Mouse (Mus musculus) midbrain, embryonic 12.5 days (tissue): ENCODE results near the gene Srpk3. TPM values are rescaled to one million over a fixed set of nuclear protein-coding genes. Genes with fewer than 3 reads are reported as not detected.

ENCODE experiments used
- ATAC-seq: fragments of 200-750 bp; cut with Nextera tagmentation; 2 replicates; pipeline ENCODE4 v1.8.0; 2017; ENCODE audit warnings: low read depth, moderate TSS enrichment, moderate library complexity; ENCODE audit not compliant: low FRiP score
- H3K27ac ChIP-seq: fragments of 300-500 bp; sonication (generic); replicated peaks from 2 replicates; pipeline ENCODE4 v1.5.1; 2016; ENCODE audit warnings: mild to moderate bottlenecking
- H3K27me3 ChIP-seq: fragments of 300-500 bp; sonication (generic); 2 replicates; pipeline ENCODE4 v1.6.1; 2016; ENCODE audit warnings: mild to moderate bottlenecking
- H3K36me3 ChIP-seq: fragments of 300-500 bp; sonication (generic); 2 replicates; pipeline ENCODE4 v1.6.1; 2016
- H3K4me1 ChIP-seq: fragments of 300-500 bp; sonication (generic); 2 replicates; pipeline ENCODE4 v1.6.1; 2016
- H3K4me2 ChIP-seq: fragments of 300-500 bp; sonication (generic); replicated peaks from 2 replicates; pipeline ENCODE4 v1.6.1; 2016; ENCODE audit warnings: mild to moderate bottlenecking, moderate library complexity
- H3K4me3 ChIP-seq: fragments of 300-500 bp; sonication (generic); 2 replicates; pipeline ENCODE4 v1.5.1; 2016; ENCODE audit warnings: mild to moderate bottlenecking
- H3K9ac ChIP-seq: fragments of 300-500 bp; sonication (generic); replicated peaks from 2 replicates; pipeline ENCODE4 v1.6.1; 2016; ENCODE audit warnings: mild to moderate bottlenecking, moderate library complexity
- H3K9me3 ChIP-seq: fragments of 300-500 bp; sonication (generic); 2 replicates; pipeline ENCODE4 v1.6.1; 2016; ENCODE audit warnings: mild to moderate bottlenecking
- WGBS: fragments of 180-500 bp; shearing (Covaris S2); methylation state at CpG from one replicate; pipeline ENCODE4 v1.1.7; 2016; 5-methylcytosine and 5-hydroxymethylcytosine counted together
- polyA plus RNA-seq: library from polyadenylated mRNA; unstranded; fragments of >200 nt; fragmentation: Nextera tagmentation; extraction: Ambion mirVana; gene quantifications from 2 replicates; pipeline ENCODE4 v1.2.1, GENCODE M21; 2016

Gene Srpk3
- polyA plus RNA-seq, 1 experiment from 2014 or later = 1.4 TPM

DNA sequence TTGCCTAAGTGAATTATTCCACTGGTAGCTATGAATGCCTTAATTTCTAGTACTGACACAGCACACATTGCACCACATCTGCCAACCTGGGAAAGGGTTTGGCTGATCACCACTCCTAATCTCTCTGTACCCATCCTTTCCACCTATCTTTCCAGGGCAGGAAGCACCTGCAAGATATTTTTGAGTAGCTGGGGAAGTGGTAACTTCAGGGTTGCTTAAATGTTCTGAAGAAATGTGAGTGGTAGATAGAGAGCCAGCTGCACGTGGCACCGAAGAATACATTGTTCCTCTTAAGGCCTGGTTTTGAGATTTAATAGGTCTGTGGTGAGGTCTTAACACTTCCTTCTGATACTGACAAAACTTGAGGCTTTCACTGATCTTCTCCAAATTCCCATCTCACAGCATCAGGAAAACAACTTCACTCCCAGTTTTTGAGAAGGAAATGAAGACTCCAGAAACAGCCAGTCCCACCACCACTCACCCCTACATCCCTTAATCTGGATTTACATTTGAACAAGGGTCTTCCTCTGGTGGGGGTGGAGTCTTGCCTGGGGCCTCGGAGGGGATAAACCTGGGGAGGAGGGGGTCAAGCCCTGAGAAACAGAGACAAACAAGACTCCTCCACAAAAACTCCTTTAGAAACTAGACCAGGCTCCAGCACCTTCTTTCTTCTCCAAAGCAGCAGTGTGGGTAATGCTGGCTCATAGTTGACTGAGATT lies 42.5 kb downstream of the Srpk3 start:
- no peak overlapping the region for H3K4me3 ChIP-seq
- ATAC-seq = no peak
- H3K27me3 ChIP-seq = no peaks in the 10 kb centered on the region
- 44% methylated on average over 3 of the region's 3 CpGs for WGBS
- H3K9ac ChIP-seq = no peak overlapping the region
- no peaks in the 10 kb centered on the region for H3K9me3 ChIP-seq
- H3K27ac ChIP-seq = 0 out of 2 replicates have a peak overlapping the region, but pooled peaks have one; percentile 6
- 0 out of 2 replicates have a peak, but pooled peaks cover 4% of the 10 kb centered on the region for H3K4me1 ChIP-seq
- H3K4me2 ChIP-seq = no peak overlapping the region
- H3K36me3 ChIP-seq = no peaks in the 10 kb centered on the region

DNA sequence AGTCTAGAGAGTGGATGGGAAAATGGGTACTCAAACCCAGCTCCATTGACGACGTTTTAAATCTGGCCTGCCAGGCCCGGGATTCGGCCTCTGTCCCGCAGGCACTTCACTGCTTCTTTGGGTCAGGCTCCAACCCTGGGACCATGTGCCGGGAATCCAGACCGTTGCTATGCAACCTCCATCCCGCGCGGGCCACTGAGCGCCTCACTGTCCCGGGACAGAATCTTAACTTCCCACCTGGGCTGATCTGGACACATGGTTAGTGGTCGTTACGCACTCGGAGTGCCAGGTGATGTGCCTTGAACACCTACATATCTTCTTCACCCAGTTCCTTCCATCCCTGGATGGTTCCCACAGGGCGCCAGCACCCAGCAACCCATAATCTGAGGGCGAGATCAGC lies 49.5 kb downstream of the Srpk3 start:
- WGBS = 22% methylated on average over 17 of the region's 17 CpGs

DNA sequence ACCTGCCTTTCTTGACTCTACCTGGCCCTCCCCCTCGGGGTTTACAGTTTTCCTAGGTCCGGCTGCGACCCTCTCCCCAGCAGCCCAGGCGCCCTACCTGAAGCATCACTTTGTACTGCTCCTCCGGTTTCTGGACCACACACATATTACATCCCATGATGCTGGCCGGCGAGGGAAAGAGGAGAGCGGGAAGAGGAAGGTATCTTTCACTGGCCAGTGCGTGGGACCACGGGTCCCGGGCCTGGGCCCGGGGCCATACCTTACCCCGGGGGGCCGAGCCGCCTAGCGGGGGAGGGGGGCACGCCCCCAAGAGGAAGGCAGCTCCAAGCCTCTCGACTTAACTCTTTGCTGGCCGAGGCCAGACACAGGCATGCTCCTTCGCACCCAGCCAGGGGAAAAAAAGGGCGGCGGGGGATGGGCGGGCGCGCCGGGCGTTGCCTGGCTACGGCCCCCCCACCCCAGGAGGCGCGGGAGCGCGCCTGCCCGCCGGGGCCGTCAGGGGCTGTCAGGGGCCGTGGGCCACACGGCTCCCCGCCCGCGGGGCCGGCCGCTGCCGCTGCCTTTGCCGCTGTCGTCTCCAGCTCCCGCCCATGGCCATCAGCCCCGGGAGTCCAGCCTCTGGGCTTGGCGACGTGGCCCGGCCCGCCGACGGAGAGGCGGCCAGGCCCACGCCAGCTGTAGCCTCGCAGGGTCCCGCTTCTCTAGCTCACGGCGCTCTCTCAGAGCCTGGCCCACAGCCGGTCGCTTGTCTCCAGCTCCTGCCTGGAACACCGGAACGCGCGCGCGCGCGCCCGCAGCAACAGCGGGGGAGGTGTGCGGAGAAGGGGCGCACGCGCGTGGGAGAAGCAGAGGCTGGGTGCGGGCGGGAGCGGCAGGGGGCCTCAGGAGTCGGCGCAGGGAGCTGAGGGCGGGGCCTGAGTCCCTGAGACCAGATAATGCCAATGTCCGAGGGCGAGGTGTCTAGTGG lies 50.3 kb downstream of the Srpk3 start, which contains the start of gene Pdzd4:
TSS of gene Pdzd4 (minus strand) at position 785 of the 967 bp plus-strand sequence.
- no peaks in the 10 kb centered on the region for H3K36me3 ChIP-seq

More for the DNA sequence above, 49.5 kb downstream of the Srpk3 start:
- Histone ChIP-seq H3K4me1 (0 out of 2 replicates have a peak, but pooled peaks cover 3% of the 10 kb centered on the region), H3K27ac (no peak overlapping the region), H3K4me3 (peak overlapping the region; percentile 61), H3K36me3 (no peaks in the 10 kb centered on the region), H3K9ac (peak overlapping the region; percentile 68), H3K27me3 (no peaks in the 10 kb centered on the region), H3K4me2 (peak overlapping the region; percentile 61), H3K9me3 (no peaks in the 10 kb centered on the region)
- ATAC-seq = peak; percentile 64

More for the DNA sequence above, 50.3 kb downstream of the Srpk3 start, which contains the start of gene Pdzd4:
- Histone ChIP-seq H3K27ac (peak within 1 kb of the TSS; percentile 86), H3K4me2 (peak within 1 kb of the TSS; percentile 61), H3K9me3 (no peaks in the 10 kb centered on the region), H3K9ac (peak within 1 kb of the TSS; percentile 68), H3K27me3 (no peaks in the 10 kb centered on the region), H3K4me1 (0 out of 2 replicates have a peak, but pooled peaks cover 3% of the 10 kb centered on the region), H3K4me3 (peak within 1 kb of the TSS; percentile 61)
- 20% methylated on average over 51 of the region's 84 CpGs for WGBS
- ATAC-seq = peak; percentile 83

Other genes with a start within 250 kb of the Srpk3 start
- 3.9 and 4.1 TPM in 2 replicates for gene Dusp9, start 135.0 kb upstream of the Srpk3 start, polyA plus RNA-seq
- 26.2 and 30.0 TPM in 2 replicates for gene Pnck, start 114.3 kb upstream of the Srpk3 start, polyA plus RNA-seq
- 7.3 and 7.7 TPM in 2 replicates for gene Slc6a8, start 101.3 kb upstream of the Srpk3 start, polyA plus RNA-seq
- gene Bcap31, start 58.2 kb upstream of the Srpk3 start, polyA plus RNA-seq = 117 and 119 TPM in 2 replicates
- 10.2 and 13.7 TPM in 2 replicates for gene Abcd1, start 57.8 kb upstream of the Srpk3 start, polyA plus RNA-seq
- 0.11 and 0.16 TPM in 2 replicates for gene Plxnb3, start 17.3 kb upstream of the Srpk3 start, polyA plus RNA-seq
- 166 and 169 TPM in 2 replicates for gene Idh3g, start 12.5 kb downstream of the Srpk3 start, polyA plus RNA-seq
- 118 and 119 TPM in 2 replicates for gene Ssr4, start 12.6 kb downstream of the Srpk3 start, polyA plus RNA-seq
- 2.4 and 2.5 TPM in 2 replicates for gene Pdzd4, start 50.6 kb downstream of the Srpk3 start, polyA plus RNA-seq
- 0.30 and 0.34 TPM in 2 replicates for gene Avpr2, start 117.7 kb downstream of the Srpk3 start, polyA plus RNA-seq
- gene L1cam, start 121.7 kb downstream of the Srpk3 start, polyA plus RNA-seq = 34.9 and 42.6 TPM in 2 replicates
- gene Arhgap4, start 147.5 kb downstream of the Srpk3 start, polyA plus RNA-seq = 2.6 and 2.8 TPM in 2 replicates
- 119 and 123 TPM in 2 replicates for gene Naa10, start 147.5 kb downstream of the Srpk3 start, polyA plus RNA-seq
- gene Renbp, start 156.4 kb downstream of the Srpk3 start, polyA plus RNA-seq = 13.4 and 14.9 TPM in 2 replicates
- 81.9 and 88.5 TPM in 2 replicates for gene Hcfc1, start 192.0 kb downstream of the Srpk3 start, polyA plus RNA-seq
- 56.9 and 59.7 TPM in 2 replicates for gene Irak1, start 249.5 kb downstream of the Srpk3 start, polyA plus RNA-seq